Mouse (Mus musculus) frontal cortex, adult (tissue): ENCODE results near the gene Mff.
A peak's percentile ranks its signal among the peaks of the same experiment; 100 is the strongest.

Source experiments
- ATAC-seq: cut with Nextera tagmentation; 2 replicates; pipeline ENCODE4 v1.9.2; 2017; ENCODE audit warnings: mild to moderate bottlenecking, moderate library complexity, mixed read lengths; ENCODE audit not compliant: low TSS enrichment

Mff gene

GRCm38 (mm10) chr1:82724339-82725025, at the start of gene Mff:
Gene Mff (plus strand): TSS chr1:82724890.
- peak; percentile 98 for ATAC-seq

GRCm38 (mm10) chr1:82686328-82686727, 38.4 kb upstream of the Mff start:
- ATAC-seq, result no peak

GRCm38 (mm10) chr1:82686866-82687265, 37.8 kb upstream of the Mff start:
- ATAC-seq, result no peak

GRCm38 (mm10) chr1:82687931-82688330, 36.8 kb upstream of the Mff start:
- ATAC-seq, result no peak

GRCm38 (mm10) chr1:82695915-82696314, 28.8 kb upstream of the Mff start:
- no peak for ATAC-seq

- ATAC-seq, result peak; percentile 50
Measured at GRCm38 (mm10) chr1:82717816-82718512, 6.7 kb upstream of the Mff start.

GRCm38 (mm10) chr1:82725026-82725874, 560 bp downstream of the Mff start:
- peak; percentile 94 for ATAC-seq

GRCm38 (mm10) chr1:82725875-82726185, 1.1 kb downstream of the Mff start:
- no peak for ATAC-seq

GRCm38 (mm10) chr1:82726482-82726881, 1.8 kb downstream of the Mff start:
- no peak for ATAC-seq

GRCm38 (mm10) chr1:82733357-82733756, 8.7 kb downstream of the Mff start:
- no peak for ATAC-seq

- no peak for ATAC-seq
Measured at GRCm38 (mm10) chr1:82738066-82738465, 13.4 kb downstream of the Mff start.

GRCm38 (mm10) chr1:82741539-82741938, 16.8 kb downstream of the Mff start:
- ATAC-seq, result peak; percentile 79

- ATAC-seq, result no peak
Measured at GRCm38 (mm10) chr1:82743962-82744361, 19.3 kb downstream of the Mff start.

GRCm38 (mm10) chr1:82746408-82746807, 21.7 kb downstream of the Mff start:
- no peak for ATAC-seq

GRCm38 (mm10) chr1:82747714-82748452, 23.2 kb downstream of the Mff start:
- no peak for ATAC-seq

GRCm38 (mm10) chr1:82759520-82759919, 34.8 kb downstream of the Mff start:
- peak; percentile 23; the same call in 1 of the 2 replicates for ATAC-seq

GRCm38 (mm10) chr1:82761454-82762169, 36.9 kb downstream of the Mff start:
- no peak for ATAC-seq

- no peak for ATAC-seq
Measured at GRCm38 (mm10) chr1:82762274-82762673, 37.6 kb downstream of the Mff start.

GRCm38 (mm10) chr1:82766227-82766626, 41.5 kb downstream of the Mff start:
- no peak for ATAC-seq

- ATAC-seq, result no peak
Measured at GRCm38 (mm10) chr1:82766641-82767040, 42.0 kb downstream of the Mff start.

GRCm38 (mm10) chr1:82768269-82768668, 43.6 kb downstream of the Mff start, which contains the start of gene Tm4sf20:
Gene Tm4sf20 (minus strand): TSS chr1:82768461.
- ATAC-seq, result no peak
